Mouse (Mus musculus): Measurements from ENCODE around the gene Tusc2. TPM values are rescaled to one million over a fixed set of nuclear protein-coding genes. Genes with fewer than 3 reads are reported as not detected.

Tusc2 gene
- polyA plus RNA-seq (2021; fragmentation: Nextera tagmentation) = 109 and 120 TPM in 2 replicates
- long read RNA-seq, experiment 1, transcript Tusc2-201 (3 exons, 1,665 nt) = major isoform, 825 of 874 reads
- long read RNA-seq, experiment 1, transcript Tusc2-203 (3 exons, 410 nt) = minor isoform, 5 of 874 reads
- long read RNA-seq, experiment 1, partial matches to known transcripts = 24 of 874 reads
- long read RNA-seq, experiment 1, other reads (novel, unspliced or antisense) = 20 of 874 reads
- long read RNA-seq, experiment 2, transcript Tusc2-201 (3 exons, 1,665 nt) = major isoform, 156 of 183 reads
- long read RNA-seq, experiment 2, partial matches to known transcripts = 12 of 183 reads
- long read RNA-seq, experiment 2, other reads (novel, unspliced or antisense) = 13 of 183 reads

GRCm38 (mm10) chr9:107563029-107563581 lies at the start of gene Tusc2:
Gene Tusc2, plus strand, starts transcription at chr9:107563255.

GRCm38 (mm10) chr9:107533791-107534407 lies 29.2 kb upstream of the Tusc2 start, which contains the start of gene Tmem115:
Gene Tmem115, plus strand, starts transcription at chr9:107533945.

GRCm38 (mm10) chr9:107541474-107542351 lies 21.3 kb upstream of the Tusc2 start, which contains the start of the genes Cyb561d2 and Nprl2:
Gene Cyb561d2, minus strand, starts transcription at chr9:107542193.
Gene Nprl2, plus strand, starts transcription at chr9:107542226.

GRCm38 (mm10) chr9:107547026-107547425 lies 16.0 kb upstream of the Tusc2 start, which contains the start of gene Zmynd10:
Gene Zmynd10, plus strand, starts transcription at chr9:107547298.

GRCm38 (mm10) chr9:107551117-107551889 lies 11.8 kb upstream of the Tusc2 start, which contains the start of gene Rassf1:
Gene Rassf1, plus strand, starts transcription at chr9:107551555.

GRCm38 (mm10) chr9:107567702-107568319 lies 4.8 kb downstream of the Tusc2 start, which contains the start of gene Hyal2:
Gene Hyal2, plus strand, starts transcription at chr9:107567945.

GRCm38 (mm10) chr9:107576357-107577107 lies 13.5 kb downstream of the Tusc2 start, which contains the start of gene Hyal1:
Gene Hyal1, plus strand, starts transcription at chr9:107576927.

GRCm38 (mm10) chr9:107578587-107578986 lies 15.5 kb downstream of the Tusc2 start, which contains the start of gene Naa80:
Gene Naa80, plus strand, starts transcription at chr9:107578887.

GRCm38 (mm10) chr9:107580501-107581317 lies 17.7 kb downstream of the Tusc2 start, which contains the start of gene Hyal3:
Gene Hyal3, plus strand, starts transcription at chr9:107580818.

GRCm38 (mm10) chr9:107586974-107587832 lies 24.1 kb downstream of the Tusc2 start, which contains the start of gene Ifrd2:
Gene Ifrd2, plus strand, starts transcription at chr9:107587642.

GRCm38 (mm10) chr9:107608741-107609432 lies 45.8 kb downstream of the Tusc2 start, which contains the start of gene Sema3b:
Gene Sema3b, minus strand, starts transcription at chr9:107609229.

Other genes with a start within 250 kb of the Tusc2 start
- gene Hemk1, start 224.9 kb upstream of the Tusc2 start, polyA plus RNA-seq (2021; fragmentation: Nextera tagmentation) = 10.7 and 14.4 TPM in 2 replicates
- gene 6430571L13Rik, start 222.7 kb upstream of the Tusc2 start, polyA plus RNA-seq (2021; fragmentation: Nextera tagmentation) = 1.4 and 1.5 TPM in 2 replicates
- gene Cacna2d2, start 163.6 kb upstream of the Tusc2 start, polyA plus RNA-seq (2021; fragmentation: Nextera tagmentation) = 3.9 and 5.6 TPM in 2 replicates
- 38.4 and 40.4 TPM in 2 replicates for gene Tmem115, start 29.3 kb upstream of the Tusc2 start, polyA plus RNA-seq (2021; fragmentation: Nextera tagmentation)
- 34.9 and 46.6 TPM in 2 replicates for gene Cyb561d2, start 21.1 kb upstream of the Tusc2 start, polyA plus RNA-seq (2021; fragmentation: Nextera tagmentation)
- gene Nprl2, start 21.0 kb upstream of the Tusc2 start, polyA plus RNA-seq (2021; fragmentation: Nextera tagmentation) = 62.2 and 70.1 TPM in 2 replicates
- gene Zmynd10, start 16.0 kb upstream of the Tusc2 start, polyA plus RNA-seq (2021; fragmentation: Nextera tagmentation) = 3.4 and 5.1 TPM in 2 replicates
- gene Rassf1, start 11.7 kb upstream of the Tusc2 start, polyA plus RNA-seq (2021; fragmentation: Nextera tagmentation) = 11.1 and 12.9 TPM in 2 replicates
- gene Hyal2, start 4.7 kb downstream of the Tusc2 start, polyA plus RNA-seq (2021; fragmentation: Nextera tagmentation) = 11.2 and 13.4 TPM in 2 replicates
- gene Hyal1, start 13.7 kb downstream of the Tusc2 start, polyA plus RNA-seq (2021; fragmentation: Nextera tagmentation) = 2.2 and 2.6 TPM in 2 replicates
- 6.1 and 9.8 TPM in 2 replicates for gene Naa80, start 15.6 kb downstream of the Tusc2 start, polyA plus RNA-seq (2021; fragmentation: Nextera tagmentation)
- gene Hyal3, start 17.6 kb downstream of the Tusc2 start, polyA plus RNA-seq (2021; fragmentation: Nextera tagmentation) = 0.40 and 0.54 TPM in 2 replicates
- 3.6 and 4.9 TPM in 2 replicates for gene Ifrd2, start 24.4 kb downstream of the Tusc2 start, polyA plus RNA-seq (2021; fragmentation: Nextera tagmentation)
- gene Sema3b, start 46.0 kb downstream of the Tusc2 start, polyA plus RNA-seq (2021; fragmentation: Nextera tagmentation) = 1.7 and 2.5 TPM in 2 replicates
- gene Gnai2, start 72.1 kb downstream of the Tusc2 start, polyA plus RNA-seq (2021; fragmentation: Nextera tagmentation) = 38.9 and 84.2 TPM in 2 replicates
- 41.4 and 55.2 TPM in 2 replicates for gene Slc38a3, start 106.3 kb downstream of the Tusc2 start, polyA plus RNA-seq (2021; fragmentation: Nextera tagmentation)
- 10.7 and 19.3 TPM in 2 replicates for gene Gnat1, start 116.5 kb downstream of the Tusc2 start, polyA plus RNA-seq (2021; fragmentation: Nextera tagmentation)
- gene Sema3f, start 147.2 kb downstream of the Tusc2 start, polyA plus RNA-seq (2021; fragmentation: Nextera tagmentation) = 1.1 and 5.3 TPM in 2 replicates
- gene Rbm5, start 207.7 kb downstream of the Tusc2 start, polyA plus RNA-seq (2021; fragmentation: Nextera tagmentation) = 33.3 and 36.9 TPM in 2 replicates